Mouse (Mus musculus): ENCODE measurements at regions not wholly inside any gene's neighbourhood (a gene's known extent, or its start where the extent isn't known, plus 50 kb on each side); places are given as distances from the start of the nearest gene placed in this dataset.
A peak's percentile ranks its signal among the peaks of the same experiment; 100 is the strongest.

- 93% methylated on average over 1 of the region's 1 CpGs for WGBS
- H3K4me1 ChIP-seq (ENCODE audit: control insufficient read depth, insufficient read depth, low read length): no peaks in the 10 kb centered on the region
- no peak overlapping the region for H3K9ac ChIP-seq (replicated peaks; ENCODE audit: low read depth, low read length)
- H3K4me3 ChIP-seq (ENCODE audit: low read depth, low read length): no peak overlapping the region
- H3K36me3 ChIP-seq (ENCODE audit: control insufficient read depth, insufficient read depth, low read length): no peaks in the 10 kb centered on the region
- H3K27ac ChIP-seq (ENCODE audit: low read length): no peak overlapping the region
- no peaks in the 10 kb centered on the region for H3K9me3 ChIP-seq (ENCODE audit: control insufficient read depth, low read depth, low read length)
- no peaks in the 10 kb centered on the region for H3K27me3 ChIP-seq (ENCODE audit: control insufficient read depth, insufficient read depth, low read length)
- ATAC-seq (ENCODE audit: insufficient number of reproducible peaks, insufficient read depth, low FRiP score, low read depth): no peak
- no peak overlapping the region for H3K4me2 ChIP-seq (replicated peaks; ENCODE audit: low read depth, low read length)
Observed at GRCm38 (mm10) chr2:48479601-48480000, 334.3 kb upstream of the Acvr2a start.

GRCm38 (mm10) chr2:48480428-48481191 lies 333.3 kb upstream of the Acvr2a start:
- H3K4me3 ChIP-seq (ENCODE audit: low read depth, low read length): no peak overlapping the region
- H3K9me3 ChIP-seq (ENCODE audit: control insufficient read depth, low read depth, low read length): no peaks in the 10 kb centered on the region
- no peak for ATAC-seq (ENCODE audit: insufficient number of reproducible peaks, insufficient read depth, low FRiP score, low read depth)
- H3K4me2 ChIP-seq (replicated peaks; ENCODE audit: low read depth, low read length): no peak overlapping the region
- H3K36me3 ChIP-seq (ENCODE audit: control insufficient read depth, insufficient read depth, low read length): no peaks in the 10 kb centered on the region
- H3K27ac ChIP-seq (ENCODE audit: low read length): no peak overlapping the region
- H3K27me3 ChIP-seq (ENCODE audit: control insufficient read depth, insufficient read depth, low read length): no peaks in the 10 kb centered on the region
- no peak overlapping the region for H3K9ac ChIP-seq (replicated peaks; ENCODE audit: low read depth, low read length)
- no peaks in the 10 kb centered on the region for H3K4me1 ChIP-seq (ENCODE audit: control insufficient read depth, insufficient read depth, low read length)
- WGBS: 72% methylated on average over 9 of the region's 9 CpGs

GRCm38 (mm10) chr2:48481209-48481742 lies 332.6 kb upstream of the Acvr2a start:
- Histone ChIP-seq H3K4me2 (replicated peaks; ENCODE audit: low read depth, low read length) (no peak overlapping the region), H3K4me3 (ENCODE audit: low read depth, low read length) (no peak overlapping the region), H3K27me3 (ENCODE audit: control insufficient read depth, insufficient read depth, low read length) (no peaks in the 10 kb centered on the region), H3K36me3 (ENCODE audit: control insufficient read depth, insufficient read depth, low read length) (no peaks in the 10 kb centered on the region), H3K9ac (replicated peaks; ENCODE audit: low read depth, low read length) (no peak overlapping the region), H3K9me3 (ENCODE audit: control insufficient read depth, low read depth, low read length) (no peaks in the 10 kb centered on the region), H3K27ac (ENCODE audit: low read length) (no peak overlapping the region), H3K4me1 (ENCODE audit: control insufficient read depth, insufficient read depth, low read length) (no peaks in the 10 kb centered on the region)
- ATAC-seq (ENCODE audit: insufficient number of reproducible peaks, insufficient read depth, low FRiP score, low read depth): no peak
- 63% methylated on average over 12 of the region's 12 CpGs for WGBS

GRCm38 (mm10) chr2:48493574-48493973 lies 320.3 kb upstream of the Acvr2a start:
- Histone ChIP-seq H3K9ac (replicated peaks; ENCODE audit: low read depth, low read length) (no peak overlapping the region), H3K27me3 (ENCODE audit: control insufficient read depth, insufficient read depth, low read length) (no peaks in the 10 kb centered on the region), H3K36me3 (ENCODE audit: control insufficient read depth, insufficient read depth, low read length) (no peaks in the 10 kb centered on the region), H3K27ac (ENCODE audit: low read length) (no peak overlapping the region), H3K9me3 (ENCODE audit: control insufficient read depth, low read depth, low read length) (no peaks in the 10 kb centered on the region; the same call in 1 of the 2 replicates), H3K4me3 (ENCODE audit: low read depth, low read length) (no peak overlapping the region), H3K4me1 (ENCODE audit: control insufficient read depth, insufficient read depth, low read length) (no peaks in the 10 kb centered on the region), H3K4me2 (replicated peaks; ENCODE audit: low read depth, low read length) (no peak overlapping the region)
- ATAC-seq (ENCODE audit: insufficient number of reproducible peaks, insufficient read depth, low FRiP score, low read depth): 0 out of 2 replicates have a peak, but pooled peaks have one; percentile 2
- WGBS: 36% methylated on average over 3 of the region's 3 CpGs

- H3K9ac ChIP-seq (replicated peaks; ENCODE audit: low read depth, low read length): no peak overlapping the region
- H3K36me3 ChIP-seq (ENCODE audit: control insufficient read depth, insufficient read depth, low read length): no peaks in the 10 kb centered on the region
- no peak overlapping the region for H3K4me3 ChIP-seq (ENCODE audit: low read depth, low read length)
- WGBS: 25% methylated on average over 2 of the region's 2 CpGs
- no peak overlapping the region for H3K27ac ChIP-seq (ENCODE audit: low read length)
- no peaks in the 10 kb centered on the region; the same call in 1 of the 2 replicates for H3K9me3 ChIP-seq (ENCODE audit: control insufficient read depth, low read depth, low read length)
- H3K4me2 ChIP-seq (replicated peaks; ENCODE audit: low read depth, low read length): no peak overlapping the region
- H3K27me3 ChIP-seq (ENCODE audit: control insufficient read depth, insufficient read depth, low read length): no peaks in the 10 kb centered on the region
- no peaks in the 10 kb centered on the region for H3K4me1 ChIP-seq (ENCODE audit: control insufficient read depth, insufficient read depth, low read length)
- peak; percentile 76; the same call in 1 of the 2 replicates for ATAC-seq (ENCODE audit: insufficient number of reproducible peaks, insufficient read depth, low FRiP score, low read depth)
Observed at GRCm38 (mm10) chr2:48494065-48494464, 319.8 kb upstream of the Acvr2a start.

GRCm38 (mm10) chr2:48494632-48495031 lies 319.3 kb upstream of the Acvr2a start:
- H3K9ac ChIP-seq (replicated peaks; ENCODE audit: low read depth, low read length): no peak overlapping the region
- WGBS: 90% methylated on average over 3 of the region's 3 CpGs
- H3K9me3 ChIP-seq (ENCODE audit: control insufficient read depth, low read depth, low read length): no peaks in the 10 kb centered on the region; the same call in 1 of the 2 replicates
- no peaks in the 10 kb centered on the region for H3K36me3 ChIP-seq (ENCODE audit: control insufficient read depth, insufficient read depth, low read length)
- H3K4me1 ChIP-seq (ENCODE audit: control insufficient read depth, insufficient read depth, low read length): no peaks in the 10 kb centered on the region
- no peaks in the 10 kb centered on the region for H3K27me3 ChIP-seq (ENCODE audit: control insufficient read depth, insufficient read depth, low read length)
- no peak overlapping the region for H3K27ac ChIP-seq (ENCODE audit: low read length)
- no peak for ATAC-seq (ENCODE audit: insufficient number of reproducible peaks, insufficient read depth, low FRiP score, low read depth)
- H3K4me2 ChIP-seq (replicated peaks; ENCODE audit: low read depth, low read length): no peak overlapping the region
- no peak overlapping the region for H3K4me3 ChIP-seq (ENCODE audit: low read depth, low read length)

GRCm38 (mm10) chr2:48498047-48498723 lies 315.7 kb upstream of the Acvr2a start:
- H3K27ac ChIP-seq (ENCODE audit: low read length): no peak overlapping the region
- ATAC-seq (ENCODE audit: insufficient number of reproducible peaks, insufficient read depth, low FRiP score, low read depth): no peak
- H3K9me3 ChIP-seq (ENCODE audit: control insufficient read depth, low read depth, low read length): no peaks in the 10 kb centered on the region
- H3K27me3 ChIP-seq (ENCODE audit: control insufficient read depth, insufficient read depth, low read length): no peaks in the 10 kb centered on the region
- H3K4me1 ChIP-seq (ENCODE audit: control insufficient read depth, insufficient read depth, low read length): no peaks in the 10 kb centered on the region
- H3K4me2 ChIP-seq (replicated peaks; ENCODE audit: low read depth, low read length): no peak overlapping the region
- no peak overlapping the region for H3K4me3 ChIP-seq (ENCODE audit: low read depth, low read length)
- no peaks in the 10 kb centered on the region for H3K36me3 ChIP-seq (ENCODE audit: control insufficient read depth, insufficient read depth, low read length)
- H3K9ac ChIP-seq (replicated peaks; ENCODE audit: low read depth, low read length): no peak overlapping the region
- WGBS: 94% methylated on average over 5 of the region's 5 CpGs

- Histone ChIP-seq H3K4me1 (ENCODE audit: control insufficient read depth, insufficient read depth, low read length) (no peaks in the 10 kb centered on the region), H3K4me3 (ENCODE audit: low read depth, low read length) (no peak overlapping the region), H3K9ac (replicated peaks; ENCODE audit: low read depth, low read length) (no peak overlapping the region), H3K36me3 (ENCODE audit: control insufficient read depth, insufficient read depth, low read length) (no peaks in the 10 kb centered on the region), H3K9me3 (ENCODE audit: control insufficient read depth, low read depth, low read length) (no peaks in the 10 kb centered on the region), H3K27me3 (ENCODE audit: control insufficient read depth, insufficient read depth, low read length) (no peaks in the 10 kb centered on the region), H3K4me2 (replicated peaks; ENCODE audit: low read depth, low read length) (no peak overlapping the region), H3K27ac (ENCODE audit: low read length) (no peak overlapping the region)
- WGBS: 80% methylated on average over 6 of the region's 6 CpGs
- no peak for ATAC-seq (ENCODE audit: insufficient number of reproducible peaks, insufficient read depth, low FRiP score, low read depth)
Observed at GRCm38 (mm10) chr2:48499396-48499795, 314.5 kb upstream of the Acvr2a start.

All from stomach, embryonic 14.5 days (tissue).